Mouse (Mus musculus) thymus, adult 2 months (tissue): ENCODE results near the gene Gm7544. TPM values are rescaled to one million over a fixed set of nuclear protein-coding genes. Genes with fewer than 3 reads are reported as not detected.
"Not testable (repeated sequence)": the region's sequence is repeated elsewhere in the genome, so short reads cannot be mapped to it uniquely, and the experiment has no call there.

ENCODE experiments used
- DNase-seq: peaks from one replicate; pipeline ENCODE4 v3.0.0; 2021
- H3K27ac ChIP-seq: fragments of 200-500 bp; 2 replicates; pipeline ENCODE4 v1.5.1; 2012; ENCODE audit warnings: low read length, control low read depth; ENCODE audit not compliant: control insufficient read depth, insufficient read depth
- H3K27me3 ChIP-seq: fragments of 200-500 bp; 2 replicates; pipeline ENCODE4 v1.6.1; 2012; ENCODE audit warnings: mild to moderate bottlenecking, low read length, moderate library complexity, mixed read lengths; ENCODE audit not compliant: control insufficient read depth, insufficient read depth
- H3K36me3 ChIP-seq: fragments of 200-500 bp; 2 replicates; pipeline ENCODE4 v1.6.1; 2012; ENCODE audit warnings: mild to moderate bottlenecking, low read length, moderate library complexity; ENCODE audit not compliant: control insufficient read depth, insufficient read depth
- H3K4me1 ChIP-seq: fragments of 200-500 bp; replicated peaks from 2 replicates; pipeline ENCODE4 v1.6.1; 2012; ENCODE audit warnings: low read length; ENCODE audit not compliant: control insufficient read depth, insufficient read depth
- H3K4me3 ChIP-seq: fragments of 200-500 bp; 2 replicates; pipeline ENCODE4 v1.5.1; 2012; ENCODE audit warnings: mild to moderate bottlenecking, low read length, control low read depth, moderate library complexity; ENCODE audit not compliant: control insufficient read depth, insufficient read depth
- CTCF ChIP-seq: fragments of 200-500 bp; IDR thresholded peaks from 2 replicates; pipeline ENCODE4 v1.5.1; 2012; ENCODE audit warnings: mild to moderate bottlenecking, control low read depth, low read length, moderate library complexity, borderline replicate concordance; ENCODE audit not compliant: control insufficient read depth, poor library complexity, insufficient read depth; ENCODE audit errors: extremely low read depth
- POLR2A ChIP-seq: fragments of 200-500 bp; IDR thresholded peaks from 2 replicates; pipeline ENCODE4 v1.6.1; 2012; ENCODE audit warnings: mild to moderate bottlenecking, low read length, control low read depth, moderate library complexity; ENCODE audit not compliant: control insufficient read depth, poor library complexity, insufficient read depth; ENCODE audit errors: extremely low read depth
- WGBS: fragments of 180-500 bp; shearing (Covaris S2); methylation state at CpG from one replicate; pipeline ENCODE4 v1.1.7; 2018; 5-methylcytosine and 5-hydroxymethylcytosine counted together
- polyA plus RNA-seq: library from polyadenylated mRNA; depleted of rRNA; stranded (reverse); fragments of >200 nt; gene quantifications from 2 replicates; pipeline ENCODE4 v1.2.3, GENCODE M21; 2012

The Gm7544 gene
- polyA plus RNA-seq, 1 experiment, result not detected

GRCm38 (mm10) chr1:82966413-82966812 lies 10.6 kb upstream of the Gm7544 start:
- Histone ChIP-seq H3K4me1 (no peaks in the 10 kb centered on the region), H3K27ac (no peak overlapping the region), H3K4me3 (no peak overlapping the region), H3K36me3 (no peaks in the 10 kb centered on the region), H3K27me3 (no peaks in the 10 kb centered on the region)
- TF ChIP-seq CTCF, result no peak
- TF ChIP-seq POLR2A, result no peak
- no peak for DNase-seq
- WGBS, result 82% methylated on average over 3 of the region's 3 CpGs

GRCm38 (mm10) chr1:82959870-82960385 lies 4.1 kb upstream of the Gm7544 start, which contains the start of gene Gm47955:
Gene Gm47955, plus strand, starts transcription at chr1:82960286.
- Histone ChIP-seq H3K36me3 (no peaks in the 10 kb centered on the region), H3K4me3 (no peak within 1 kb of the TSS), H3K27me3 (no peaks in the 10 kb centered on the region), H3K27ac (no peak within 1 kb of the TSS), H3K4me1 (no peaks in the 10 kb centered on the region)
- no peak for TF ChIP-seq CTCF
- TF ChIP-seq POLR2A, result no peak
- WGBS, result 93% methylated on average over 11 of the region's 11 CpGs
- DNase-seq, result no peak

- Histone ChIP-seq H3K27me3 (no peaks in the 10 kb centered on the region), H3K4me3 (no peak overlapping the region), H3K27ac (no peak overlapping the region), H3K4me1 (no peaks in the 10 kb centered on the region), H3K36me3 (no peaks in the 10 kb centered on the region)
- TF ChIP-seq CTCF (no peak), POLR2A (no peak)
- no peak for DNase-seq
- WGBS, result 90% methylated on average over 2 of the region's 2 CpGs
These were observed 7.2 kb downstream of the Gm7544 start for GRCm38 (mm10) chr1:82948601-82949000.

GRCm38 (mm10) chr1:82946029-82946428 lies 9.8 kb downstream of the Gm7544 start:
- H3K27ac ChIP-seq, H3K36me3 ChIP-seq, DNase-seq, H3K27me3 ChIP-seq, H3K4me3 ChIP-seq, H3K4me1 ChIP-seq: not testable (repeated sequence)
- WGBS, result 93% methylated on average over 2 of the region's 2 CpGs

- not testable (repeated sequence) for DNase-seq, H3K4me3 ChIP-seq
- no CpG with 5 or more reads among the region's 6 CpGs for WGBS
These were observed 12.5 kb downstream of the Gm7544 start, which contains the start of gene A030003K21Rik for GRCm38 (mm10) chr1:82943295-82943694. Gene A030003K21Rik, minus strand, starts transcription at chr1:82943388.

GRCm38 (mm10) chr1:82942505-82942904 lies 13.3 kb downstream of the Gm7544 start:
- 68% methylated on average over 1 of the region's 2 CpGs for WGBS
- not testable (repeated sequence) for H3K27ac ChIP-seq, H3K36me3 ChIP-seq, H3K4me3 ChIP-seq, DNase-seq, H3K4me1 ChIP-seq, H3K27me3 ChIP-seq

More at GRCm38 (mm10) chr1:82943295-82943694, 12.5 kb downstream of the Gm7544 start, which contains the start of gene A030003K21Rik:
- H3K27me3 ChIP-seq, H3K4me1 ChIP-seq, H3K27ac ChIP-seq, H3K36me3 ChIP-seq: not testable (repeated sequence)

GRCm38 (mm10) chr1:82938666-82939065 lies 17.1 kb downstream of the Gm7544 start:
- Histone ChIP-seq H3K4me3 (no peak overlapping the region), H3K27me3 (no peaks in the 10 kb centered on the region), H3K36me3 (no peaks in the 10 kb centered on the region), H3K27ac (no peak overlapping the region), H3K4me1 (no peaks in the 10 kb centered on the region)
- TF ChIP-seq POLR2A (no peak), CTCF (no peak)
- DNase-seq, result no peak
- 96% methylated on average over 5 of the region's 5 CpGs for WGBS

- WGBS, result no CpG with 5 or more reads among the region's 6 CpGs
- DNase-seq, result not testable (repeated sequence)
These were observed 24.5 kb downstream of the Gm7544 start, which contains the start of gene Gm6217 for GRCm38 (mm10) chr1:82931326-82931725. Gene Gm6217, minus strand, starts transcription at chr1:82931399.

GRCm38 (mm10) chr1:82930558-82930957 lies 25.3 kb downstream of the Gm7544 start:
- H3K27me3 ChIP-seq, H3K27ac ChIP-seq, H3K36me3 ChIP-seq, DNase-seq, H3K4me3 ChIP-seq, H3K4me1 ChIP-seq: not testable (repeated sequence)
- 94% methylated on average over 2 of the region's 3 CpGs for WGBS

More at GRCm38 (mm10) chr1:82931326-82931725, 24.5 kb downstream of the Gm7544 start, which contains the start of gene Gm6217:
- H3K36me3 ChIP-seq, H3K4me3 ChIP-seq, H3K27ac ChIP-seq, H3K4me1 ChIP-seq, H3K27me3 ChIP-seq: not testable (repeated sequence)
